Mouse (Mus musculus) stomach, postnatal 0 days (tissue): ENCODE measurements at regions not wholly inside any gene's neighbourhood (a gene's known extent, or its start where the extent isn't known, plus 50 kb on each side); places are given as distances from the start of the nearest gene placed in this dataset.

Experiments
- CTCF ChIP-seq: IDR thresholded peaks from 2 replicates; pipeline ENCODE4 v1.5.1; 2016; ENCODE audit warnings: antibody characterized with exemption, low read depth, mild to moderate bottlenecking, moderate library complexity
- EP300 ChIP-seq: optimal IDR thresholded peaks from 2 replicates; pipeline ENCODE3; 2016; ENCODE audit warnings: antibody characterized with exemption

- no peak for TF ChIP-seq CTCF
- no peak for TF ChIP-seq EP300
Measured at GRCm38 (mm10) chr9:49989464-49990271, 190.9 kb upstream of the Ncam1 start.
